Mouse (Mus musculus) heart, adult 2 months (tissue): ENCODE measurements around the gene Gm47996.

ENCODE experiments used
- CTCF ChIP-seq: fragments of 200-600 bp; IDR thresholded peaks from 2 replicates; pipeline ENCODE4 v1.8.1; 2022; ENCODE audit warnings: antibody characterized with exemption, mild to moderate bottlenecking, moderate library complexity
- POLR2A ChIP-seq: fragments of 200-500 bp; IDR thresholded peaks from 2 replicates; pipeline ENCODE4 v1.6.1; 2011; ENCODE audit warnings: mild to moderate bottlenecking, low read depth, low read length, control low read depth; ENCODE audit not compliant: insufficient read depth

- TF ChIP-seq CTCF (no peak), POLR2A (no peak)
Measured at GRCm38 (mm10) chr1:151258090-151258954, 48.4 kb downstream of the Gm47996 start.
